Mouse (Mus musculus) gastrocnemius, adult 18-20 months (tissue): ENCODE results near the gene Sh3glb1. TPM values are rescaled to one million over a fixed set of nuclear protein-coding genes. Genes with fewer than 3 reads are reported as not detected.
A peak's percentile ranks its signal among the peaks of the same experiment; 100 is the strongest.
"Not testable (repeated sequence)": the region's sequence is repeated elsewhere in the genome, so short reads cannot be mapped to it uniquely, and the experiment has no call there.

Experiments
- DNase-seq: peaks from one replicate; pipeline ENCODE4 v3.0.0; 2021; ENCODE audit warnings: low spot score
- long read RNA-seq, 2 experiments: library from polyadenylated mRNA; stranded (forward); transcript quantifications; one replicate each; pipeline ENCODE4 v2.0.0; 2021
- total RNA-seq, 2 experiments: library from RNA; stranded (reverse); gene quantifications; 2 replicates each; pipeline ENCODE4 v1.2.3; 2021

Gene Sh3glb1
- 100 to 1,000 TPM; 332 to 386 TPM for total RNA-seq
- long read RNA-seq, experiment 1, transcript Sh3glb1-204 (10 exons, 2,584 nt), result minor isoform, 57 of 329 reads
- long read RNA-seq, experiment 1, transcript Sh3glb1-201 (9 exons, 3,961 nt), result major isoform, 219 of 329 reads
- long read RNA-seq, experiment 1, partial matches to known transcripts, result 18 of 329 reads
- long read RNA-seq, experiment 1, other reads (novel, unspliced or antisense), result 35 of 329 reads
- long read RNA-seq, experiment 2, transcript Sh3glb1-201 (9 exons, 3,961 nt), result major isoform, 141 of 206 reads
- long read RNA-seq, experiment 2, transcript Sh3glb1-204 (10 exons, 2,584 nt), result minor isoform, 38 of 206 reads
- long read RNA-seq, experiment 2, partial matches to known transcripts, result 10 of 206 reads
- long read RNA-seq, experiment 2, other reads (novel, unspliced or antisense), result 17 of 206 reads

DNA sequence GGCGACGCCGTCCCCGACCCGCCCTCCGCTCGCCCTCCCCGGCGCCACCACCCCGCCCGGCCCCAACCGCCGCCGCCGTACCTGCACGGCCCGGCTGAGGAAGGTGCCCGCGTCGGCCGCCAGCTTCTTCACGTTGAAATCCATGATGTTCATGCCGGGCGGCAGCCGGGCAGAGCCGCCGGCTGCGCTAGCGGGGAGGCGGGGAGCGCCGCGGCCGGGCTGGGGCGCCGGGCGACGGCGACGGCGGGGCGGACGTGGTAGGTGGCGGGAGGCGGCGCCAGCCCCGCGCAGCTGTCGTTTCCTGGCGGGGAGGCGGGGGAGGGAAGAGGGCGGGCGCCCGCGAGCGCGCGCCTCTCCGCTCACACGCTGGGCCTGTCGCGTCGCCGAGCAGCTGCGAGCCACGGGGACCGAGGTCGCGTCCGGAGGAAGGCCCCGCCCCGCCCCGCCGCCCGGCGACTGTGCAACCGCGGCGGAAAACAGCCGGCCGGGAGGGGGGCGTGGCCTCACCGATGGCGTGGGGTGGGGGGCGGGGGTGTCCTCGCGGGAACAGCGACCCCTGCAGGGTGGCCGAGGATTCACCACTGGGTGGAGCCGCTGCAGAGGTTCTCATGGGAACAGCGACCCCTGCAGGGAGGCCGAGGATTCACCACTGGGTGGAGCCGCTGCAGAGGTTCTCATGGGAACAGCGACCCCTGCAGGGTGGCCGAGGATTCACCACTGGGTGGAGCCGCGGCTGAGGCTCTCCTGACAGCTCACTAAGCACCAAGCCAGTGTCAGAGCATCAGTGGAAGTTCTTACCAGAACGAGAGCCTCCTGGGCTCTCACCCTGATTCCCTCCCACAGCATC is at the start of gene Sh3glb1:
Gene Sh3glb1, minus strand, starts transcription at position 435 of the 847 bp plus-strand sequence.
- DNase-seq, result peak; percentile 98

DNA sequence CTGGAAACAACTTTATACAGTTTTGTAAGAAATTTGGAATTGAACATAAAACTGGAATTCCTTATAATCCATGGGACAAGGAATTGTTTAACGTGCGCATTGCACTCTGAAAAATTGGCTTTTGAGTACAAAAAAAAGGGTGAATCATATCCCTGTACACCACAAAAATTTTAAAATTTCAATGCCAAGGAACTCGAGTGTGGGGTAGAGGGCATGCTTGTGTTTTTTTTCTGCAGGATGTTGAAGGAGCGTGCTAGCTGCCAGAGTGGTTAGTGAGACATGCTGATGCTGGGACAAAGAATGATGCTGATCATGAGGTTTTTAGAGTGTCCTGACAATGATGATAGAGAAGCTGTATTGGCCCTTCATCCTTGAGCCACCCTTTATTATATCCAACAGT is 45.0 kb upstream of the Sh3glb1 start:
- no peak for DNase-seq

DNA sequence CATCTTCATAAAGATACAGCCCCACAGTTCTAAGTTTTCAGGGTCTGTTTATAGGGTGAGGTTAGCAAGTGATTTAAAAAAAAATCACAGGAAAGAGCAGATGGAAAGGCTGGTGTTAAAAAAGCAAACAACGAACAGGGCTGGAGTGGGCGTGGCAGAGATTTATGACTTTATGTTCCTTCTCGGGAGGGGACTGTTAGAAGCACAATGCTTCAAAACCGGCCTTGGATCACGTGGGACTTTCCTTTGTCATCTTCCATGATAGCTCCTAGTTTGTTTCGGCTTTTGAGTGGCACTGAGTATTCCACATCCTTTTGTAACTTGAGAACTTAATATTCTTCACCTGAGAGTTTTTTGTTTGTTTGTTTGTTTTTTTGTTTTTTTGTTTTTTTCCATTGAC is 41.3 kb upstream of the Sh3glb1 start:
- DNase-seq, result no peak

DNA sequence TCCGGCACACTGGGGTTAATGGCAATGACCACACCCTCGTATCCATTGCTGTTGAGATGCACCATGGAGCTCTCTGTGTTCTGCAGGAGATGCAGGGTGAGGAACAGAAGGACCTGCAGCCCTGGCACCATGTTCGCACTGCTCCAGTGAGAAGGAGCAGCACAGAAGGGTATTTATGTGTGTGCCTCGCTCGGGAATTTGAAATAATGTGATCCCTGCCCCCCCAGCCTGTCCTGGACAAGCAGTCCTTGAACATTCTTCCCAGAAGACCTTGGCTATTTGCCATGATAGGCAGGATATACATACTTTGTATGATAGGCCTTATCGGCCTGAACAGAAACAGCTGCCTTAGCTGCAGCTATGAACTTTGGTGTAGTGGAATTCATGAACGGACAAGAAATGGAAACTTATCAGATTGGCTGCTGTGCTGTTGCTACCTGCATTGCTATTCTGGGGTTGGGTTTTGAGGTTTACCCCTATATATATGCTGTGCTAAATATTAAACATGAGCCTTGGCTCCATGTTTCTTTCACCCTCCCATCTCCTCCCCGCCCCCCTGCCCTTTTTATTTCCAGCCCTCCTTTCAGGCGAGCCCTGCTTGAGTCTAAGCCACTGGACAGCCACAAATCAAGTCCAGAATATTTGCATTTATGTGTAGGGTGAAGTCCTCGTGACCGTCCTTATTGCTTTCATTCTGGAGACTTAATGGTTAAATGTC is 40.6 kb upstream of the Sh3glb1 start, which contains the start of gene Clca3a1:
Gene Clca3a1, minus strand, starts transcription at position 386 of the 718 bp plus-strand sequence.
- no peak for DNase-seq

DNA sequence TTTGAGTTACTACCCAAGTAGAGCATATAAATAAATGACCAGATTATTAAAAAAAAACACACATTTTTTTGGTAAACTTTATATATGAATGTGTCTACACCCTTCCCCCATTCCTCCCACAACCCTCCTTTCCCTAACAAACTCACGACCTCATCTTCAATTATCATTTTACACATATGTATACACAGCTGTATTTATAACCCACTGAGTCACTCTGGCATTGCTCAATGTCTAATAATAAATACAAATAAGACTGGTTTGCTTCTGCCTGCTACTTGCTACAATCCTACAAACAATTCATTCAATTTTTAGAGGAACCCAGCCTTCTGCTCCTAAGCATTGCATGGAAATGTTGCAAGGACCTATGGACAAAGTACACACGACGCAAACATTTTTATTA is 39.6 kb upstream of the Sh3glb1 start:
- no peak for DNase-seq

DNA sequence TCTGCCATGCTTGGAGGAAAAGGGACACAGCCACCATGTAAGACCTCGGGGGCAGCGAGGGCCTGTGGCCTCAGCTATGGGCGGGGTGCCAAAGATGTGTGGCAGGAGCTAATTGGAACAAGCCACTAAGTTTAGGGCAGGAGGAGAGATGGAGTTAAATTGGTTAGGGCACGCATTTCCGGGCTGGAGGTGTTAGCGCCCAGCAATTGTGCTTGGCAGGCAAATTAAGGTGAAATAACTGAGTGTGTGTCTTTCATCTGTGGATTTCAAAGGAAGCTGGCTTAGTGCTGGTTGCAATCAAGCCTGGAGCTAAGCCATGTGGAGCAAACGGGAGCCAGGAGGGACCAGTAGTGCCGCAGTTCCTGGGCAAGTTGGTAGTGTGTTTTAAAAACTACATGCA is 36.0 kb upstream of the Sh3glb1 start:
- not testable (repeated sequence) for DNase-seq

DNA sequence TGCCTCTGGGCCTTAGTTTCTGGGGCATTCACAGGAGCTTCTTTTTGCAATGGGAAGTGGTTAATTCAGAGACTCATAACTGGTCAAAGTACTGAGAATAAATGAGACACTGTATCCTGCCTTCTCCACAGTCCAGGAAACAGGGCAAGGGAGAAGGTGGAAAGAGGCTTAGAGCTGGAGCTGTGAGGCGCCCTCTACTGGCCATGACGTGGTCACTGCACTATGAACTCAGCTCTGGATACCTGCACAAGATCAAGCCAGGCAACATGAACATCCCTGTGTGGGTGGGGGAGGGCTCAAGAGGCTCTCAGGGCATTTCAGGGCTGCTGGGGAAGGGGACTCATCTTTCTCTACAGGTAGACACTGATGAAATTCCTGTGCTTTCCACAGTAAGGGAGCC is 33.0 kb upstream of the Sh3glb1 start:
- peak; percentile 5 for DNase-seq

DNA sequence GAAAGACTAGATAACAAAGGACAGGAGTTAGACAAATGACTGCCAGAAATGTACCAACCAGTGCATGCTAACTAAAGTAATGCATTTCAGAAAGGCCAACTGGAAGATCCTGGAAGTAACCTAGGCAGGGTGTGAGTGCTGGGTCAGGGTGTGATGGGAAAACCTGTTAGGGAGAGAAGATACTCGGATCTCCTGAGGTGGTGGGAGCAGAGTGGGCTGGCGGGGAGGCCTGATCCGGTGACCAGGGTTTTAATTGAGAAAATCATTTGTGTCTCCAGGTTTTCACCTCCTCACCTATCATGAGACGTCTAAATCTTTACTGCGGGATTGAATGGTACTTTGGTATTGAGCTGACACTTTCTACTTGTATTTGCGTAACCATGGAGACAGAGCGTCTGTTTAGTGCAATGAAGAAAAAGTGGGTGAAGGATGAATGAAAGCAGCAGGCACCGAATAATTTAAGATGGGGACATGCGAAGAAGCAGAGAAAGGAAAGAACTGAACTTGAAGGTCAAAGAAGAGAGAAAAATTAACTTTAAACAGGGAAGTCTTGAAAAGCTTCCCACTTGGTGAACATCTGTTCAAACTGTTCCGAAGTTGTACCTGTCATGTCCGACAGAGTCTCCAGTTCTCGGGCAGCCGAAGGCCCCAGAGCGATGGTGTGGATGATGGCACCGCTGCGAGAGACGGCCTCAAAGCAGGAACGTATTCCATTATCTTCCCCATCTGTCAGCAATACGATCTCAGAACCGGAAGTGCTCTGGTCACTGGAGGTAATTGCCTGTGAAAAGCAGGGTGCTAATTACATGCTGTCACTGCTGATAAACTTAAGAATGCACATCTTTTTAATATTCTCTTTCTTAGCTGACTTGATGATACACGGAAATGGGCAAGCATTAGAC is 29.2 kb upstream of the Sh3glb1 start:
- not testable (repeated sequence) for DNase-seq

DNA sequence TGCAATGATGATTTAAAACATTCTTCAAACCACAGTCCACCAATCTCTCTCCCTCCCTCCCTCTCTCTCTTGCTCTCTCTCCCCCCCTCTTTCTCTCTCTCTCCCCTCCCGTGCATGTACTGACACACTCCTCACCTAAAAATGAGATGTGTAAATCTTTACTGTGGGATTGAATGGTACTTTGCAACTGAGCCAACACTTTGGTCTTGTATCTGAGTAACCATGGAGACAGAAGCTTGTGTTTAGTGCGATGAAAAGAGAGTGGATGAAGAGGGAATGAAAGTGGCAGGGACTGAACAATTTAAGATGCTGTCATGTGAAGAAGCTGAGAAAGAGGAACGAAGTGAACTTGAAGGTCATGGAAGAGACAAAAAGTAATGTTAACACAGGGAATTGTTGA is 27.6 kb upstream of the Sh3glb1 start:
- DNase-seq, result not testable (repeated sequence)

DNA sequence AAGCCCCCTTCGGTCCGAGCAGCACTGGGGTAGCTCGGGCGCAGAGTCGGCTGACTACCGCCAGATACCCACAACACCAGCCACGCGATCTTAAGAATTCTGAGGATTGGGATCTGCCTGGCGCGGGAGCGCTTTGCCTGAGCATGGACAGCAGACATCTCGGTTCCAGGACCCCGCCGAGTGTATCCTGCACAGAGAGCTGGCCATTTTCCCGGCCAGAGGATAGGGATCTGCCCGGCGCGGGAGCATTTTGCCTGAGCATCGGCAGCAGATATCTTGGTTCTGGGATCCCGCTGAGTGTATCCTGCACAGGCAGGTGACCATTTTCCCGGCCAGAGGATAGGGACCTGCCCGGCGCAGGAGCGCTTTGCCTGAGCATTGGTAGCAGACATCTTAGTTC is 18.3 kb upstream of the Sh3glb1 start:
- DNase-seq, result not testable (repeated sequence)

DNA sequence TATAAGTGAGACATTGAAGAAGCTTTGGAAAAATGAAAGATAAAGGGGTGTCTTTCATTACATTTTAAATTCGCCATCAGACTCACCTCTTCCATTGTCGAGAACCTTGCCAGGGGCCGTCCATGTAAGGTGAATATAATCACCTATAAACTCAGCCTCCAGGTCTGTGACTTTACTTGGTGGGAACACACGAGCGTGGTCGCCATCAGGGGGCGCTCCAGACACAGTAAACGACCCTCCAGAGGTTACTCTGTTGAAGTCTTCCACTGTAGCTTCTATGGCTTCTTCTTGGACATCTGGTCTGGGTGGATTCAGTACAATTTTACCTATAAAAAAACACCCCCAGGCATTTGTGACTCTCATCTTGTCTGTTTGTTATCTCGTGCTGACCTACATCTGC is 16.7 kb upstream of the Sh3glb1 start:
- no peak for DNase-seq

DNA sequence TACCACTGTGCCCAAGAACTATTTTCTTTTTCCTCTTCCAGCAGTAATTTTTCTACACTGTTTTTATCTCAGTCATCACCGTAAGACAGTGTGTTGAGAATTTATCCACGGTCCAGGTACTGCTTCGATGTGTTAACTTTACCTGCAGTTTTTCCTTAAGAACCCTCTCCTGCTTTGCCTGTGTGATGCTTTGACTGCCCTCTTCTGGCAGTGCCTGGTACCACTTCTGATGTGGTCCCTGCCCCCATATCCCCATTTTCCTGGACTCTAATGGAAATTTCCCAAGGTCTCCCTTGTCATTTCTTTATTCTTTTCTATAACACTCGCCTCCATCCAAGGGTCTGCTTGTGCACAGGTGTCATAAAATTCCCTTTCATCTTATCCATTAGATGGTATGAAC is 3.3 kb upstream of the Sh3glb1 start:
- DNase-seq, result peak; percentile 51

DNA sequence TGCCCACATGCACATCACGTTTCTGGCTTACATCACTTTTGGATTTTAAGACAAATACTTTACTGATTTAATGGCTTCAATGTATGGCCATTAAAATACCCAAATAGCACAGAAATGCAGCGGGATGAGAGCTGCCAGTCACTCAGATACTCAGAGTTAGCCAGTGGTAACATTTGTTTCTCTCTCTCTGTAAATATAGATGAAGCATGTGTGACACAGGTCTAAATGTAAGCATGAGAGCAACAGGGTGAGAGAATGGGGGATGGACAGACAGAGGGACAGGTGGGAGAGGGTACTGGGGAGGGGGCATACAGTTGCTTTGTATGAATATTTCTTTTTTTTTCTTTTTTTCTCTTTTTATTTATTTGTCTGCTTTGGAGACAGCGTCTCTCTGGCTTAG is 2.4 kb upstream of the Sh3glb1 start:
- not testable (repeated sequence) for DNase-seq

DNA sequence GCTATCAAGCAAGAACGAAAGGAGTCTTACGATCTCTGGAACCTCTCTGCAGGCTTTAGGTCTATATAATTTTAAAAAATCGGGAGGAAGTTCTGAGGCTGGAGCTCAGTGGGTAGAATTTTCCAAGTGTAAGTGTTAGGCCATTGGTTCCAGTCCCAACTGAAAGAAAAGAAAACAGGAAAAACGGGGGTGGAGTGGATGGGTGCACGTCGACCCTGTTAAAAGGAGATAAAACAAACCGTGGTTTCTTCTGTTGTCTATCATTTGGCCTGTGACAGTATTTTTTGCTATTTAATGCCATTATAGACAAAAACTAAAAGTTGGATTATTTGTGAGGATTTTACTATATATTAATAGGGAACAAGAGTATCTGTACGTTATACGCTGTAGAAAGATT is 1.7 kb upstream of the Sh3glb1 start:
- DNase-seq, result no peak

DNA sequence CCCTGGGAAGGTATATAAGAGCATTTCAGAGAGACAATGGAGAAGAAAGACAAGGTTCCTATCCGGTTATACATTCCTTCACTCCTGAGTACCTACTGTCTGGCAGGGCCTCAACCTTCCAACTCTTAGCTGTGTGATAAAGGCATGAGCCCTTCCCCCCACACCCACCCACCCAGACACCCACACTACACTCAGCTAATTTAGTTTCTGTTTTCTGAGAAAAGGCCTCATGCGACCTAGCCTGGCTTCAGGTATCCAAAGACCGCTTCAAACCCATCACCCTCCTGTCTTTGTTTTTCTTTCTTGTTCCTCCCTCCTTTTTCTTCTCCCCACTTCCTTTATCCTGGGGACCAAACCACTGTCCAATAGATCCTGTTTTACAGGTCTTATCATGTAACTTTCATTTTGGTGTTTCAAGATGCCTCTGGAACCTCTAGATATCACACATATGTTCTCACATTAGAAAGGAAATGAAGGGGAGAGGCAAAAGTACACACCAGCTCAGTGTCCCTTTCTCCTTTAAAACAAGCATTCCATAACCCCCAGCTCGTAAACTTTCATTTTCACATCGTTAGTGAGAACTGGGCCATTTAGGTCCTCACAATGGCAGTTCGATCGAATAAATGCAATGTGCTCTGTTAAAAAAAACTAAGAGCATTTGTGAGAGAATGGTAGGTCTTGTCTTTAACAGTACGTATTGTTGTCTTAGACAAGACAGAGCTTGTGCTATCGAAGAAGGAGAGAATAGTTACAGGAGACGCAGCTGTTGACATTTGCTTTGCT is 1.1 kb upstream of the Sh3glb1 start:
- no peak for DNase-seq

DNA sequence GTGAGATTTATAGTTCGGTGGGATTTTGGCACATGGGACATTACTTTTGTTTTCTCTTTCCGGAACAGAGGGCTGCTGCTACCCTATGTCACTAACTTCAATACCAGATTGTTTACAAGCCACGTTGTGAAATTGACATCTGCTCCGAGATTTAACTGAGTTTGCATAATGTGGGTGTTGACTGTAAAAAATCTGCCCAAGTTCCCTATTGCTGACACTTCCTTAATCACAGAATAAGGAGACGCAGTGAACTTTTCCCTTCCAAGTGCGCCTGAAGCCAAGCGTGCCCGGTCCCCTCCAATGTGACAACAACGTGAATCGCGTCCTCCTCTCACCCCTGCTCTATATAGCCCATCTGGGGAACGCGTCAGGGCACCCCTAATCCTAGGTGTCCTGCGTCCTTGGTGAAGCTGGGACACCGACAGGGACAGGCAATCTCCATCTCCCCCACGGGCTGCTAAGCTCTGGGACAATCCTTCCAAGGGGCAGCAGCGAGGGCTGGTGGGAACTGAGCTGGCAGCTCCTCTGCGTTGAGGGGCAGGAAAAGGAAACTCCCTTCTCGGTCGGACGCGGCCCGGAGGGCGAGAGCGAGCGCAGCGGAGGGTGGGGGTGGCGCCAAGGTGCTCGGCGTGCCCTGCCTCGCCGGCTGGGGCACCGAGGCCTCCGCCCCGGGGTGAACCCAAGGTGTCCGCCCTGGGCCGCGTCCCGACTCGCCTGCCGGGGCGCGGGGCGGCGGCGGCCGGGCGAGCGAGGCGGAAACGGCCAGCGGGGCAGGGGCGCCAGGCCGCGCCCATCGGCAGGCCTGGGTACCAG is 841 bp downstream of the Sh3glb1 start:
- peak; percentile 61 for DNase-seq

DNA sequence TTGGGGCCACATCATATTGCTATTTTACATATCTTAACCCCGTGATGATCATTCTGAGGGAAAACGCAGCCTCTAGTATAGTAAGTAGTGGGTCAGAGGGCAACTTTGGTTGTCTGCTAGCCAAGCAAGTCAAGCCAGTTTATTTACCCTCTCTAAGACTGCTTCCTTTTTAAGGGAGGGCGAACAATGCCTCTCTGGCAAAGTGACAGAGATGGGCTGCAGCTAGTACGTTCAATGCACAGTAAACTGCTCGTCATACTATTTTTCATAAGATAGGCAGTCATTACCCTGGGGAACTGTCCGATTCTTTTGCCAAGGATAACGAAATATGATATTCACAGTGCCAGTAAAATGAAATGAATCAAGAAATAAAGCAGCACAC is 1.4 kb downstream of the Sh3glb1 start:
- DNase-seq, result peak; percentile 43

DNA sequence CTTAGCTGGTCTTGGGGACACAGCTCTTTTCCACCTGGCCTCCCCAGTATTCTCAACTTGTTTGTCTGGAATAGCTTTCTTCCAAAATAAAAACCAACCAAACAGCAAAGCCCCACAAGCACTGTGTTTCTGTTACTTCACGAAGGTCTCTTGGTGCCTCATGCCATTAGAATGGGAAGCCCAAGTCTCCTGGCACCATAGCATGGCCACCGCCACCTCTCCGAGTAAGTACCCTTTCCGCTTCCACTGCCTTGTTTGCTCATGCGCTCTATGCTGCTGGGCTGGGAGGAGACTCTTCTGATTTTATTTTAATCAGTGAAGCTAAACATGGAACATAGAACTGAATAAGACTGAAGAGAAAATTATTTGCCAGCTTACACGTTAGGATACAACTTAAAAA is 2.3 kb downstream of the Sh3glb1 start:
- no peak for DNase-seq

DNA sequence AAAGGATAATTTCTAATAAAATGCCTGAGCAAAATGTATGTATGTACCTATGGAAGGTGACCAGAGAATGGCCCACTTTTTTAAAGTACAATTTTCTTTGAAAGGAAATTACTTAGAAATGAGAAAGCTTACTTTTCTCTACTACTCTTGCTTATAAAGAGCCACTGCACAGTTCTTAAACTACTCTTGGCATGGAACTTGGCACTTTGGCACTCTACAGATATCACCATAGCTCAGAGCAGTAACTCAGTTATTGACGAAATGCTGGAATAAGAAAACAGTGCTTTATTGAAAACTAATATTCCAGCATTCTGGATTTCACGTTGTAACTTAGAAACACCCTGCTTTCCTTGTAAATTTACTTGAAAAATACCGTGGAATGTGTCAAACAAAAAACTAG is 3.0 kb downstream of the Sh3glb1 start:
- DNase-seq, result peak; percentile 46
